Mouse (Mus musculus) limb, embryonic 12.5 days (tissue): ENCODE measurements around the gene Ptpn12. TPM values are rescaled to one million over a fixed set of nuclear protein-coding genes. Genes with fewer than 3 reads are reported as not detected.

Experiments used
- polyA plus RNA-seq: library from polyadenylated mRNA; unstranded; fragments of >200 nt; fragmentation: Nextera tagmentation; extraction: Ambion mirVana; gene quantifications from 2 replicates; pipeline ENCODE4 v1.2.1, GENCODE M21; 2016

The Ptpn12 gene
- polyA plus RNA-seq, 1 experiment from 2014 or later, result 25.5 TPM

Other genes starting within 250 kb of the Ptpn12 start
- gene Phtf2, start 173.8 kb downstream of the Ptpn12 start, polyA plus RNA-seq, result 18.7 and 20.8 TPM in 2 replicates
- 53.4 and 55.6 TPM in 2 replicates for gene Tmem60, start 173.7 kb downstream of the Ptpn12 start, polyA plus RNA-seq
- gene Rsbn1l, start 99.5 kb downstream of the Ptpn12 start, polyA plus RNA-seq, result 4.9 and 7.0 TPM in 2 replicates
- gene Gsap, start 130.3 kb upstream of the Ptpn12 start, polyA plus RNA-seq, result 3.8 and 4.9 TPM in 2 replicates